Mouse (Mus musculus) spleen, adult 2 months (tissue): Measurements from ENCODE around the gene En2.

Experiments
- CTCF ChIP-seq: fragments of 200-500 bp; IDR thresholded peaks from 2 replicates; pipeline ENCODE4 v1.5.1; 2011; ENCODE audit warnings: mild to moderate bottlenecking, inconsistent platforms; ENCODE audit not compliant: insufficient read depth, insufficient read length, insufficient replicate concordance; ENCODE audit errors: extremely low read depth
- POLR2A ChIP-seq: fragments of 200-500 bp; IDR thresholded peaks from 2 replicates; pipeline ENCODE4 v1.6.1; 2011; ENCODE audit warnings: low read depth, low read length, inconsistent platforms

DNA sequence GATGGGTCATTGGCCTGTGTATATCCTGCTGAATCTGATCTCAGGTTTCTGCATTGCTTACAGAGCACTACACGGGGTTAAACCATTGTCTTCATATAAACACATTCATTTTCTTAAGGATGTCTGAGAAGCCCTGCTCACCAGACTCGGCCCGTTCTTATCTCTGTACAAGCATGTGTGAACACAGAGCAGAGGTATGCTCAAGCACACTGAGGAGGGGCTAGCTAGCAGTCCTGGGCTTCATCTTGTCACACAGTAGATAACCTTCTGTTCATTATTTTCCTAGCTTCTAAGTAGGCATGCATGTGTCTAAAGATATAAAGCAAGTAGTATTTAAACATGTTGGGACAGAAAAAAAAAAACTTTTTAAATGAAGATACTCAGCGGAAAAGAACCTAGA, 41.0 kb downstream of the En2 start:
- TF ChIP-seq POLR2A (no peak), CTCF (no peak)
